Mouse (Mus musculus) erythroblast, embryonic 14.5 days (primary cell): ENCODE measurements around the gene Vwa2. TPM values are rescaled to one million over a fixed set of nuclear protein-coding genes. Genes with fewer than 3 reads are reported as not detected.
A peak's percentile ranks its signal among the peaks of the same experiment; 100 is the strongest.

Source experiments
- H3K27me3 ChIP-seq: 2 replicates; pipeline ENCODE4 v1.6.1; 2012; ENCODE audit warnings: inconsistent platforms; ENCODE audit not compliant: control insufficient read depth
- H3K36me3 ChIP-seq: 2 replicates; pipeline ENCODE4 v1.6.1; 2012; ENCODE audit warnings: mild to moderate bottlenecking, inconsistent platforms; ENCODE audit not compliant: control insufficient read depth
- H3K4me1 ChIP-seq: 2 replicates; pipeline ENCODE4 v1.6.1; 2012; ENCODE audit warnings: inconsistent platforms; ENCODE audit not compliant: control insufficient read depth
- H3K4me3 ChIP-seq: replicated peaks from 2 replicates; pipeline ENCODE3; 2012; ENCODE audit warnings: moderate library complexity, mild to moderate bottlenecking, inconsistent platforms
- H3K9me3 ChIP-seq: 2 replicates; pipeline ENCODE4 v1.6.1; 2012; ENCODE audit warnings: low read length, inconsistent platforms, mixed read lengths; ENCODE audit not compliant: control insufficient read depth
- GATA1 ChIP-seq: IDR thresholded peaks from 2 replicates; pipeline ENCODE4 v1.6.1; 2012; ENCODE audit warnings: low read length, inconsistent platforms, mixed read lengths
- TAL1 ChIP-seq: IDR thresholded peaks from 3 replicates; pipeline ENCODE4 v1.6.1; 2012; ENCODE audit warnings: low read length, inconsistent platforms, mixed read lengths
- polyA plus RNA-seq: library from polyadenylated mRNA; stranded (reverse); fragments of >175 nt; gene quantifications from 2 replicates; pipeline ENCODE4 v1.2.3, GENCODE M21; 2012

Gene Vwa2
- polyA plus RNA-seq, 1 experiment: not detected

DNA sequence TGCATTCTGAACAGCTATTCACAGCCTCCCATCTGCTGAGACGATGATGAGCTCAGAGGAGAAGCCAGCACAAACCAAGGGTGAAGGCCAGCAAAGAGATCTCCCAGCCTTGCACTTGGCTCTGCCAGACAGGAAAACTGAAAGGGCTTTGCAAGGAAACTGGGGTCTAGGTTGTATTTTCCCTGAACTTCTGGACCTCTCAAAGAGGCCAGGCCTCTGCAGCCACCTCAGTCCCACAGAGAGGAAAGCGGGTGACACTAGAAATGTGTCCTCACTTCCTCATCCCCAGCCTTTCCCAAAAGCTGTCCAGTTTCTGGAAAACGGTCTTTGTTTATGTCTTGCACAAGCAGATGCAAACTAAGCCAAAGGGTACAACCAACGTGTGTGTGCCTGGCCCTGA, 79.8 kb downstream of the Vwa2 start:
- no peak for TF ChIP-seq GATA1
- no peak for TF ChIP-seq TAL1
- no peaks in the 10 kb centered on the region for H3K27me3 ChIP-seq
- H3K4me3 ChIP-seq: no peak overlapping the region
- no peaks in the 10 kb centered on the region for H3K4me1 ChIP-seq
- no peaks in the 10 kb centered on the region for H3K9me3 ChIP-seq
- no peaks in the 10 kb centered on the region for H3K36me3 ChIP-seq

DNA sequence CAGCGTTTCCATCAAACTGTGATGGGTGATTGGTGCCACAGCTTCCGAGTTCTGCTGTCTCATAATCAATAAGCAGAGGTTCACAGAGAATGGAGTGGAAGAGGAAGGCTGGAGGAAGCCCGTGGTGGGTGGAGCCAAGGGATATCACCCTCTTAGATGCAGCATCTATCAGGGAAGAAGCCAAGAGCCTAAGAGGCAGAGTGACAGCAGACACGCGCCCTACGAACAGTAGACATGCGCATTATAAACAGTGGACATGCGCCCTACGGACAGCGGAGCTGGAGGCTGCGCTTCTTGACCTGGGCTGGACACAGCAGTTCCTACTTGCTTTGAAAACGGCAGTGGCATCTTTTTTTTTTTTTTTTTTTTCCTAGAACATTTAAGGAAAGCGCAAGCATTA, 80.8 kb downstream of the Vwa2 start:
- Histone ChIP-seq H3K36me3 (no peaks in the 10 kb centered on the region), H3K27me3 (no peaks in the 10 kb centered on the region)

GRCm38 (mm10) chr19:56955568-56956513, 81.8 kb downstream of the Vwa2 start:
- TF ChIP-seq GATA1 (no peak), TAL1 (no peak)
- Histone ChIP-seq H3K27me3 (no peaks in the 10 kb centered on the region), H3K4me1 (no peaks in the 10 kb centered on the region), H3K9me3 (no peaks in the 10 kb centered on the region), H3K36me3 (no peaks in the 10 kb centered on the region), H3K4me3 (no peak overlapping the region)

More for the DNA sequence above, 80.8 kb downstream of the Vwa2 start:
- H3K9me3 ChIP-seq: no peaks in the 10 kb centered on the region
- TF ChIP-seq TAL1 (0 out of 3 replicates have a peak, but pooled peaks have one; percentile 11), GATA1 (no peak)
- no peak overlapping the region for H3K4me3 ChIP-seq
- no peaks in the 10 kb centered on the region for H3K4me1 ChIP-seq

GRCm38 (mm10) chr19:56958011-56958410, 84.0 kb downstream of the Vwa2 start:
- TF ChIP-seq TAL1: no peak
- no peak for TF ChIP-seq GATA1
- H3K4me3 ChIP-seq: no peak overlapping the region
- H3K4me1 ChIP-seq: no peaks in the 10 kb centered on the region
- H3K9me3 ChIP-seq: no peaks in the 10 kb centered on the region
- no peaks in the 10 kb centered on the region for H3K36me3 ChIP-seq
- no peaks in the 10 kb centered on the region for H3K27me3 ChIP-seq

GRCm38 (mm10) chr19:56958582-56959021, 84.6 kb downstream of the Vwa2 start:
- no peak for TF ChIP-seq TAL1
- no peak for TF ChIP-seq GATA1
- Histone ChIP-seq H3K36me3 (no peaks in the 10 kb centered on the region), H3K9me3 (no peaks in the 10 kb centered on the region), H3K4me3 (no peak overlapping the region), H3K27me3 (no peaks in the 10 kb centered on the region), H3K4me1 (no peaks in the 10 kb centered on the region)

DNA sequence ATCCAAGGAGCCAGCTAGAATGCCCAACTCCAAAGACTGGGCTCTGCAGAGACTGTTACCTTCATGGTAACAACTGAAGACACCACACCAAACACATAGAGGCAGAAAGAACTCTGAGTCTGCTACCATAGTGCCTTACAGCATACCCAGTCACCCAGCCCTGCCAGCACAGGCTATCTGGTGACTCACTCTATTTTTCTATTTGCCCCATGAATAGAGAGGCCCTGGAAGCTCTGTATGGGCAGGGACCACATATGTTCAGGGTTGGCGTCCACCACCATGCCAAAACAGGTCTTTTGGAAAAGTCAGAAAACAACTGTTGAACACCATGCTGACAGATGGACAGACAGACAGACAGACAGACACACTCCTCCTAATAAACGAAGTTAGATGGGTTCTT, 85.0 kb downstream of the Vwa2 start:
- Histone ChIP-seq H3K36me3 (no peaks in the 10 kb centered on the region), H3K4me1 (no peaks in the 10 kb centered on the region), H3K27me3 (no peaks in the 10 kb centered on the region), H3K4me3 (no peak overlapping the region), H3K9me3 (no peaks in the 10 kb centered on the region)
- TF ChIP-seq GATA1 (no peak), TAL1 (no peak)

DNA sequence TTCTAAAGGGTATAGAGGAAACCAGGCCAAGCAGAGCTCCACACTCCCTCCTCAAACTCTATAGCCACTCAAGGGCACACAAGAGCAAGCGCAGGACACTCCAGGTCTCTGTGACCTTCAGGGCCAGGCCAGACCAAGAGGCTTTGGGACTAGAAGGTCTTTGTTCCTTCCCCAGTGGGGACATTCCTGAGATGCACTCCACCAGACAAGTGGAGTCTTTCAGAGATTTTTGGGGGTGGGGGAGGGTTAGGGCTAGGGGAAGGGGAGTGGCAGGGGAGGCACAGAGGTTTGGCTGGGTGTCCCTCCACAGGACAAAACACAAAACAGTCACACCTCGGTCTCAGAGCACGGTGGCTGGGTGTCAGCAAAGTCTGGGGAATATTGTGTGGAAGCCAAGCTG, 85.6 kb downstream of the Vwa2 start:
- Histone ChIP-seq H3K4me1 (no peaks in the 10 kb centered on the region), H3K4me3 (no peak overlapping the region), H3K27me3 (no peaks in the 10 kb centered on the region), H3K36me3 (no peaks in the 10 kb centered on the region), H3K9me3 (no peaks in the 10 kb centered on the region)
- TF ChIP-seq GATA1: no peak
- TF ChIP-seq TAL1: no peak

Other genes starting within 250 kb of the Vwa2 start
- 0.02 and 0.06 TPM in 2 replicates for gene Adrb1, start 152.1 kb upstream of the Vwa2 start, polyA plus RNA-seq
- gene Ccdc186, start 52.1 kb upstream of the Vwa2 start, polyA plus RNA-seq: 0.14 and 0.17 TPM in 2 replicates
- not detected in 2 replicates for gene Tdrd1, start 48.0 kb upstream of the Vwa2 start, polyA plus RNA-seq
- not detected in 2 replicates for gene Afap1l2, start 134.0 kb downstream of the Vwa2 start, polyA plus RNA-seq